Mouse (Mus musculus): ENCODE measurements around the gene Psenen.

The Psenen gene

GRCm38 (mm10) chr7:30563117-30563905 is at the start of gene Psenen, which contains the start of the genes U2af1l4 and Gm49396:
TSS of gene Psenen (minus strand) at chr7:30563627.
TSS of gene U2af1l4 (plus strand) at chr7:30563301.
TSS of gene Gm49396 (plus strand) at chr7:30563344.
- DNase-seq: peak; percentile 98

GRCm38 (mm10) chr7:30612654-30613402 is 49.4 kb upstream of the Psenen start, which contains the start of gene Upk1a:
TSS of gene Upk1a (minus strand) at chr7:30612847.
- no peak for DNase-seq

GRCm38 (mm10) chr7:30610043-30610442 is 46.6 kb upstream of the Psenen start:
- DNase-seq: no peak

- DNase-seq: no peak
These were observed 45.0 kb upstream of the Psenen start for GRCm38 (mm10) chr7:30608476-30608875.

GRCm38 (mm10) chr7:30607706-30608309 is 44.4 kb upstream of the Psenen start:
- DNase-seq: peak; percentile 66

- no peak for DNase-seq
These were observed 41.5 kb upstream of the Psenen start for GRCm38 (mm10) chr7:30604944-30605343.

- DNase-seq: no peak
These were observed 41.0 kb upstream of the Psenen start for GRCm38 (mm10) chr7:30604424-30604823.

- peak; percentile 76 for DNase-seq
These were observed 39.2 kb upstream of the Psenen start for GRCm38 (mm10) chr7:30602583-30602982.

- DNase-seq: peak; percentile 59
These were observed 37.2 kb upstream of the Psenen start for GRCm38 (mm10) chr7:30600651-30601050.

GRCm38 (mm10) chr7:30599933-30600353 is 36.5 kb upstream of the Psenen start:
- DNase-seq: peak; percentile 97

GRCm38 (mm10) chr7:30598786-30599185 is 35.4 kb upstream of the Psenen start, which contains the start of gene Zbtb32:
TSS of gene Zbtb32 (minus strand) at chr7:30598909.
- no peak for DNase-seq

GRCm38 (mm10) chr7:30596811-30597210 is 33.4 kb upstream of the Psenen start:
- DNase-seq: no peak

- DNase-seq: no peak
These were observed 32.7 kb upstream of the Psenen start for GRCm38 (mm10) chr7:30596093-30596492.

- no peak for DNase-seq
These were observed 31.1 kb upstream of the Psenen start for GRCm38 (mm10) chr7:30594510-30595024.

GRCm38 (mm10) chr7:30593579-30594509 is 30.4 kb upstream of the Psenen start:
- DNase-seq: no peak

- DNase-seq: no peak
These were observed 29.5 kb upstream of the Psenen start for GRCm38 (mm10) chr7:30592772-30593423.

- DNase-seq: no peak
These were observed 28.2 kb upstream of the Psenen start for GRCm38 (mm10) chr7:30591605-30591951.

- no peak for DNase-seq
These were observed 27.6 kb upstream of the Psenen start for GRCm38 (mm10) chr7:30590927-30591604.

GRCm38 (mm10) chr7:30589435-30590301 is 26.2 kb upstream of the Psenen start:
- DNase-seq: peak; percentile 94

Measured in kidney, adult 9 months (tissue).